Mouse (Mus musculus): ENCODE results near the gene Adk.

DNA sequence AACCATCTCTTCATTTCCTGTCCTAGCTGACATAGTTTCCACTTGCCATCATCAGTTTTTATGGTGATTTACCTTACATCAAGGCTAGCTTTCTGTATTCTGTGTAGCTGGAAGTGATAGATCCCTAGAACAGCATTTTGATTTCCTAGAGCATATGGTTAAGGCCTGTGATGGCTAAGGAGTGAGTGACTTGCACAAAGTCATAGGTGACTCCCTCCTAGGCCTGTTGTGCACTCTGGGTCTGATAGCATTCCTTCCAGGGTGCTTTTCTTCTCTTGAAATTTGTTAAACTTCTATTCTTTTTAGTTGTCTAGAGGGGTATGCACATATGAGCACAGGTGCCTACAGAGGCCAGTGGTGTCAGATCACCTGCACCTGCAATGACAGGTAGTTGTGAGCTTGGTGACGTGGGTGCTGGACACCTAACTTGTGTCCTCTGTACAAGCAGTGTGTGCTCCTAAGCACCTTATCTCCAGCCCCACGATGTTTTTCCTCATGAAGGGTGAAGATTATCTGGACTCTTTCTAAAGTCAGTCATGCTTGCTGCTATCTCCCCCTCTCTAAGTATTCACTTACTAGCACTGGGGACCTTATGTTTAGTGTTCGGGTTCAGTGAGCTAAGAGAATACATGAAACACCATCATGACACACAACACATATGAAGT is 171.7 kb downstream of the Adk start:
- TF ChIP-seq CTCF (IDR thresholded peaks at IDR 0.05; ENCODE audit: low read depth) (no peak), EP300 (IDR thresholded peaks at IDR 0.05; ENCODE audit: low read depth) (peak; percentile 44; the same call in 1 of the 2 replicates)
